Mouse (Mus musculus) midbrain, embryonic 12.5 days (tissue): ENCODE measurements around the gene Prr5. TPM values are rescaled to one million over a fixed set of nuclear protein-coding genes. Genes with fewer than 3 reads are reported as not detected.
"Not testable (repeated sequence)": the region's sequence is repeated elsewhere in the genome, so short reads cannot be mapped to it uniquely, and the experiment has no call there.

Experiments used
- ATAC-seq: fragments of 200-750 bp; cut with Nextera tagmentation; 2 replicates; pipeline ENCODE4 v1.8.0; 2017; ENCODE audit warnings: low read depth, moderate TSS enrichment, moderate library complexity; ENCODE audit not compliant: low FRiP score
- H3K27ac ChIP-seq: fragments of 300-500 bp; sonication (generic); replicated peaks from 2 replicates; pipeline ENCODE4 v1.5.1; 2016; ENCODE audit warnings: mild to moderate bottlenecking
- H3K27me3 ChIP-seq: fragments of 300-500 bp; sonication (generic); 2 replicates; pipeline ENCODE4 v1.6.1; 2016; ENCODE audit warnings: mild to moderate bottlenecking
- H3K36me3 ChIP-seq: fragments of 300-500 bp; sonication (generic); 2 replicates; pipeline ENCODE4 v1.6.1; 2016
- H3K4me1 ChIP-seq: fragments of 300-500 bp; sonication (generic); 2 replicates; pipeline ENCODE4 v1.6.1; 2016
- H3K4me2 ChIP-seq: fragments of 300-500 bp; sonication (generic); replicated peaks from 2 replicates; pipeline ENCODE4 v1.6.1; 2016; ENCODE audit warnings: mild to moderate bottlenecking, moderate library complexity
- H3K4me3 ChIP-seq: fragments of 300-500 bp; sonication (generic); 2 replicates; pipeline ENCODE4 v1.5.1; 2016; ENCODE audit warnings: mild to moderate bottlenecking
- H3K9ac ChIP-seq: fragments of 300-500 bp; sonication (generic); replicated peaks from 2 replicates; pipeline ENCODE4 v1.6.1; 2016; ENCODE audit warnings: mild to moderate bottlenecking, moderate library complexity
- H3K9me3 ChIP-seq: fragments of 300-500 bp; sonication (generic); 2 replicates; pipeline ENCODE4 v1.6.1; 2016; ENCODE audit warnings: mild to moderate bottlenecking
- WGBS: fragments of 180-500 bp; shearing (Covaris S2); methylation state at CpG from one replicate; pipeline ENCODE4 v1.1.7; 2016; 5-methylcytosine and 5-hydroxymethylcytosine counted together
- polyA plus RNA-seq: library from polyadenylated mRNA; unstranded; fragments of >200 nt; fragmentation: Nextera tagmentation; extraction: Ambion mirVana; gene quantifications from 2 replicates; pipeline ENCODE4 v1.2.1, GENCODE M21; 2016

The Prr5 gene
- polyA plus RNA-seq, 1 experiment from 2014 or later = 13.9 TPM

GRCm38 (mm10) chr15:84720291-84721204, 51.1 kb downstream of the Prr5 start:
- Histone ChIP-seq H3K36me3 (no peaks in the 10 kb centered on the region), H3K27ac (no peak overlapping the region), H3K9me3 (no peaks in the 10 kb centered on the region), H3K4me1 (peaks cover 17% of the 10 kb centered on the region), H3K27me3 (peaks cover 48% of the 10 kb centered on the region), H3K4me2 (peak overlapping the region; percentile 42), H3K9ac (no peak overlapping the region), H3K4me3 (peak overlapping the region; percentile 16; the same call in 1 of the 2 replicates)
- ATAC-seq = no peak
- WGBS = 6% methylated on average over 33 of the region's 33 CpGs

- H3K4me2 ChIP-seq, H3K36me3 ChIP-seq, ATAC-seq, H3K9ac ChIP-seq, H3K27ac ChIP-seq, H3K9me3 ChIP-seq, H3K4me3 ChIP-seq: not testable (repeated sequence)
- peaks cover 36% of the 10 kb centered on the region for H3K27me3 ChIP-seq
- 93% methylated on average over 1 of the region's 1 CpGs for WGBS
- H3K4me1 ChIP-seq = peaks cover 22% of the 10 kb centered on the region
Measured at GRCm38 (mm10) chr15:84723656-84724055, 54.2 kb downstream of the Prr5 start.

GRCm38 (mm10) chr15:84724199-84724598, 54.8 kb downstream of the Prr5 start:
- Histone ChIP-seq H3K4me2 (no peak overlapping the region), H3K27ac (no peak overlapping the region), H3K36me3 (no peaks in the 10 kb centered on the region), H3K9ac (no peak overlapping the region), H3K9me3 (no peaks in the 10 kb centered on the region), H3K4me3 (no peak overlapping the region), H3K27me3 (peaks cover 30% of the 10 kb centered on the region), H3K4me1 (peaks cover 22% of the 10 kb centered on the region)
- WGBS = 69% methylated on average over 4 of the region's 4 CpGs
- ATAC-seq = no peak

DNA sequence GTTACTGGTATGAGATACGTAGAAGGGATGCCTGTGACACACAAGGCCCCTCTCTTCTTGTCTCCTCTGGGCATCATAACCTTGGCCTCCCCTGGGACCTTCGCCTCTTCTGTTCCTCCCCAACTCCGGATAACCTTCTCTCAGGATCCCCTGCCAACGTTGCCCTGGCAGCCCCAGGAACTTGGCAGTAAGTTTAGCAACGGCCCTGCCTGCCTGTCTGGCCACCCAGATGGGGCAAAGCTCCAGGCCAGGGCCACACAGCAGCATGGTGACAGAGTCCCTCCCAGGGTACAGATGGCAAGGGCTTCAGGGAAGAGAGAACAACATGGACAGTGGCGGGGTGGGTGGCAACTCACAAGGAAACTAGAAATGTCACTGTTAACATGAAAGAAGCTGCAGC, 60.3 kb downstream of the Prr5 start:
- Histone ChIP-seq H3K4me2 (no peak overlapping the region), H3K9me3 (no peaks in the 10 kb centered on the region), H3K9ac (no peak overlapping the region), H3K27me3 (peaks cover 6% of the 10 kb centered on the region; the same call in 1 of the 2 replicates), H3K4me1 (peaks cover 4% of the 10 kb centered on the region; the same call in 1 of the 2 replicates), H3K27ac (no peak overlapping the region), H3K4me3 (no peak overlapping the region), H3K36me3 (no peaks in the 10 kb centered on the region)
- ATAC-seq = no peak
- 81% methylated on average over 6 of the region's 6 CpGs for WGBS

GRCm38 (mm10) chr15:84730893-84731292, 61.5 kb downstream of the Prr5 start:
- Histone ChIP-seq H3K9me3 (no peaks in the 10 kb centered on the region), H3K27me3 (peaks cover 6% of the 10 kb centered on the region; the same call in 1 of the 2 replicates), H3K9ac (no peak overlapping the region), H3K36me3 (no peaks in the 10 kb centered on the region), H3K27ac (no peak overlapping the region), H3K4me3 (no peak overlapping the region), H3K4me1 (peaks cover 4% of the 10 kb centered on the region; the same call in 1 of the 2 replicates), H3K4me2 (no peak overlapping the region)
- 67% methylated on average over 1 of the region's 1 CpGs for WGBS
- ATAC-seq = no peak

- no peaks in the 10 kb centered on the region for H3K36me3 ChIP-seq
- ATAC-seq = no peak
- H3K27ac ChIP-seq = no peak overlapping the region
- WGBS = 75% methylated on average over 18 of the region's 18 CpGs
- no peak overlapping the region for H3K4me2 ChIP-seq
- no peak overlapping the region for H3K9ac ChIP-seq
- no peaks in the 10 kb centered on the region for H3K9me3 ChIP-seq
- H3K27me3 ChIP-seq = peaks cover 6% of the 10 kb centered on the region; the same call in 1 of the 2 replicates
- no peak overlapping the region for H3K4me3 ChIP-seq
- H3K4me1 ChIP-seq = peaks cover 9% of the 10 kb centered on the region
Measured at GRCm38 (mm10) chr15:84731676-84732424, 62.4 kb downstream of the Prr5 start.

- H3K27ac ChIP-seq = no peak overlapping the region
- no peak overlapping the region for H3K4me2 ChIP-seq
- no peaks in the 10 kb centered on the region for H3K36me3 ChIP-seq
- no peak overlapping the region for H3K9ac ChIP-seq
- H3K4me3 ChIP-seq = no peak overlapping the region
- WGBS = 69% methylated on average over 4 of the region's 4 CpGs
- peaks cover 6% of the 10 kb centered on the region; the same call in 1 of the 2 replicates for H3K27me3 ChIP-seq
- no peak for ATAC-seq
- peaks cover 12% of the 10 kb centered on the region for H3K4me1 ChIP-seq
- no peaks in the 10 kb centered on the region for H3K9me3 ChIP-seq
Measured at GRCm38 (mm10) chr15:84732425-84732749, 63.0 kb downstream of the Prr5 start.

- 69% methylated on average over 11 of the region's 11 CpGs for WGBS
- Histone ChIP-seq H3K9ac (no peak overlapping the region), H3K27me3 (no peaks in the 10 kb centered on the region), H3K4me2 (no peak overlapping the region), H3K36me3 (no peaks in the 10 kb centered on the region), H3K9me3 (no peaks in the 10 kb centered on the region), H3K27ac (no peak overlapping the region), H3K4me1 (peaks cover 8% of the 10 kb centered on the region; the same call in 1 of the 2 replicates), H3K4me3 (no peak overlapping the region)
- ATAC-seq = no peak
Measured at GRCm38 (mm10) chr15:84736346-84736993, 67.0 kb downstream of the Prr5 start.

DNA sequence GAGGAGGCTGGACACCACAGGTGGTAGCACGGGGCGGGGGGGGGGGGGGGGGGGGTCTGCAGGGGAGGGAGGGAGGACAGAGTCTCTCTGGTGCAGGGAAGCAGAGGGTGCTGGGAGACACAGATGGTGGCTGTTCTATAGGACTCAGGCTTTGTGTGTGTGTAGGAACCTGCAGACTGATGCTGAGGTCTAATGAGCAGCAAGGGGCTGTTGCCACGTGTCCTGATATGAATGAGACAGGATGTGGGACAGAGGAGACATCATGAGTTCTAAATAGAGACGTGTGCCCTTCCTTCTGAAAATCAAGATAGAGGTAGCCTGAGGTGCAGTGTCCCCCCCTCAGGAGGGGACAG, 67.5 kb downstream of the Prr5 start:
- Histone ChIP-seq H3K36me3 (no peaks in the 10 kb centered on the region), H3K4me1 (peaks cover 8% of the 10 kb centered on the region; the same call in 1 of the 2 replicates), H3K4me3 (no peak overlapping the region), H3K4me2 (no peak overlapping the region), H3K9me3 (no peaks in the 10 kb centered on the region), H3K27me3 (no peaks in the 10 kb centered on the region), H3K9ac (no peak overlapping the region), H3K27ac (no peak overlapping the region)
- ATAC-seq = no peak
- WGBS = 52% methylated on average over 2 of the region's 4 CpGs

- no peak overlapping the region for H3K4me3 ChIP-seq
Measured at GRCm38 (mm10) chr15:84738246-84738645, 68.8 kb downstream of the Prr5 start.

GRCm38 (mm10) chr15:84741573-84741972, 72.2 kb downstream of the Prr5 start:
- H3K27me3 ChIP-seq = no peaks in the 10 kb centered on the region
- no peak for ATAC-seq
- H3K36me3 ChIP-seq = no peaks in the 10 kb centered on the region
- no peak overlapping the region for H3K9ac ChIP-seq
- peaks cover 6% of the 10 kb centered on the region; the same call in 1 of the 2 replicates for H3K4me1 ChIP-seq
- H3K4me2 ChIP-seq = no peak overlapping the region
- no peaks in the 10 kb centered on the region for H3K9me3 ChIP-seq
- no peak overlapping the region for H3K4me3 ChIP-seq
- WGBS = 81% methylated on average over 3 of the region's 3 CpGs
- H3K27ac ChIP-seq = no peak overlapping the region

More at GRCm38 (mm10) chr15:84738246-84738645, 68.8 kb downstream of the Prr5 start:
- Histone ChIP-seq H3K4me2 (no peak overlapping the region), H3K36me3 (no peaks in the 10 kb centered on the region), H3K27ac (no peak overlapping the region), H3K27me3 (no peaks in the 10 kb centered on the region), H3K9me3 (no peaks in the 10 kb centered on the region), H3K4me1 (peaks cover 8% of the 10 kb centered on the region; the same call in 1 of the 2 replicates), H3K9ac (no peak overlapping the region)
- ATAC-seq = no peak
- WGBS = 87% methylated on average over 7 of the region's 7 CpGs

GRCm38 (mm10) chr15:84743347-84743746, 73.9 kb downstream of the Prr5 start:
- Histone ChIP-seq H3K9me3 (no peaks in the 10 kb centered on the region), H3K9ac (no peak overlapping the region), H3K4me1 (no peaks in the 10 kb centered on the region), H3K27ac (no peak overlapping the region), H3K4me2 (no peak overlapping the region), H3K27me3 (no peaks in the 10 kb centered on the region), H3K4me3 (no peak overlapping the region), H3K36me3 (no peaks in the 10 kb centered on the region)
- no peak for ATAC-seq
- 25% methylated on average over 3 of the region's 3 CpGs for WGBS
